Mouse (Mus musculus) c-Kit-positive CD71-positive TER-119-positive erythroid progenitor cells, embryonic 14.5 days (primary cell): ENCODE data around the gene Nfatc3.

Experiments
- DNase-seq: peaks from one replicate; pipeline ENCODE4 v3.0.0-alpha.2; 2013; ENCODE audit warnings: low spot score

The Nfatc3 gene

GRCm38 (mm10) chr8:106126055-106126454 is 67.4 kb downstream of the Nfatc3 start:
- no peak for DNase-seq

- no peak for DNase-seq
These were observed 68.4 kb downstream of the Nfatc3 start for GRCm38 (mm10) chr8:106127054-106127453.

- no peak for DNase-seq
These were observed 69.3 kb downstream of the Nfatc3 start for GRCm38 (mm10) chr8:106127882-106128410.

- DNase-seq = no peak
These were observed 70.7 kb downstream of the Nfatc3 start for GRCm38 (mm10) chr8:106129232-106129930.

GRCm38 (mm10) chr8:106129997-106130396 is 71.4 kb downstream of the Nfatc3 start:
- no peak for DNase-seq

GRCm38 (mm10) chr8:106130505-106130904 is 71.9 kb downstream of the Nfatc3 start:
- DNase-seq = no peak

- DNase-seq = no peak
These were observed 72.4 kb downstream of the Nfatc3 start for GRCm38 (mm10) chr8:106131021-106131420.

- DNase-seq = no peak
These were observed 73.0 kb downstream of the Nfatc3 start for GRCm38 (mm10) chr8:106131488-106132222.

GRCm38 (mm10) chr8:106132356-106132755 is 73.7 kb downstream of the Nfatc3 start:
- DNase-seq = no peak

- DNase-seq = no peak
These were observed 74.9 kb downstream of the Nfatc3 start for GRCm38 (mm10) chr8:106133526-106133925.

- no peak for DNase-seq
These were observed 75.3 kb downstream of the Nfatc3 start for GRCm38 (mm10) chr8:106133946-106134345.

- no peak for DNase-seq
These were observed 76.3 kb downstream of the Nfatc3 start for GRCm38 (mm10) chr8:106134751-106135571.

- DNase-seq = no peak
These were observed 77.0 kb downstream of the Nfatc3 start for GRCm38 (mm10) chr8:106135672-106136071.

- DNase-seq = no peak
These were observed 77.8 kb downstream of the Nfatc3 start, which contains the start of gene Esrp2 for GRCm38 (mm10) chr8:106136156-106137130. TSS of gene Esrp2 (minus strand) at chr8:106136974.

GRCm38 (mm10) chr8:106137218-106137905 is 78.7 kb downstream of the Nfatc3 start:
- no peak for DNase-seq

- no peak for DNase-seq
These were observed 79.4 kb downstream of the Nfatc3 start for GRCm38 (mm10) chr8:106137906-106138477.

- DNase-seq = no peak
These were observed 80.0 kb downstream of the Nfatc3 start for GRCm38 (mm10) chr8:106138616-106139015.

GRCm38 (mm10) chr8:106140191-106140590 is 81.6 kb downstream of the Nfatc3 start:
- DNase-seq = no peak

- DNase-seq = peak; percentile 83
These were observed 82.1 kb downstream of the Nfatc3 start for GRCm38 (mm10) chr8:106140769-106141168.

GRCm38 (mm10) chr8:106145331-106145730 is 86.7 kb downstream of the Nfatc3 start:
- DNase-seq = no peak
